Mouse (Mus musculus): ENCODE results near the gene Misp. TPM values are rescaled to one million over a fixed set of nuclear protein-coding genes. Genes with fewer than 3 reads are reported as not detected.

Gene Misp
- total RNA-seq, 2 experiments from 2014 or later, result 0.26 to 0.54 TPM

DNA sequence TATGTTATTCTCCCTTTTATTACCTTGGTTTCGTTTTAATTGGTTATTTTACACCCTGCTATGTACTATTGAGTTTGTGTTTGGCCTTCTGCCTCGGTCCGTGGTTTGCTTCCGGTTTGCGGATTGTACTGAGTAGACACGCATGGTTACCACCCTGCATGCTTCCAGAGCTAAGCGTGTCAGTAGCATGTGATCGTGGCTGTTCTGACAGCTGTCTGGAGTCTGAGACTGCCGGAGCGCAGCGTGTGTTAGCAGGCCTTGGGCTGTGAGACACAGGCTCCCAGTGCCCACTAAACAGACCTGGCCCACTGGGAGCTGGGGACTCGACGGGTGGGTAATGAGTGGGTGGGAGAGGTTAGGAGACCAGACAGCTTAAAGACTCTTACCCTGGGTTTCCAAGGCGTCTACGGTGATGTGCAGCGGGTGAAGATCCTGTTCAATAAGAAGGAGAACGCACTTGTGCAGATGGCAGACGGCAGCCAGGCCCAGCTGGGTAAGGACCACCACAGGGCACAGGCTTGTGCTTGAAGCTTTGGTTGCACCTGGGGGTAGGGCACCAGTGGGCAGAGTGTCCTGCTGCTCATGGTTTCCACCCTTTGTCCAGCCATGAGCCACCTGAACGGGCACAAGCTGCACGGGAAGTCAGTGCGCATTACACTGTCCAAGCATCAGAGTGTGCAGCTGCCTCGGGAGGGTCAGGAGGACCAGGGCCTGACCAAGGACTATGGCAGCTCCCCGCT, 41.4 kb downstream of the Misp start:
- no peak for DNase-seq
- intact Hi-C loops (cut with DNase I), result no loop called here

DNA sequence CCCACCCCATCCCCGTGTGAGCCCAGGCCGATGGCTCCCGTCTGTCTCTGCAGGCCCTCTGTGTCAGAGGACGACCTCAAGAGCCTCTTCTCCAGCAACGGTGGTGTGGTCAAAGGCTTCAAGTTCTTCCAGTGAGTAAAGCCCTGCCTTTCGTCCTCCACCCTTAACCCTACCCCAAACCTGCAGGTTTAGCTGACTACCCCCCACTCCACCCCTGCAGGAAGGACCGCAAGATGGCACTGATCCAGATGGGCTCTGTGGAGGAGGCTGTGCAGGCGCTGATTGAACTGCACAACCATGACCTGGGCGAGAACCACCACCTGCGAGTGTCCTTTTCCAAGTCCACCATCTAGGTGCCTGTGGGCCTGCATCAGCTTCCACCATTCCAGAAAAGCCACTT, 42.1 kb downstream of the Misp start:
- intact Hi-C loops (cut with DNase I), result no loop called here
- no peak for DNase-seq

DNA sequence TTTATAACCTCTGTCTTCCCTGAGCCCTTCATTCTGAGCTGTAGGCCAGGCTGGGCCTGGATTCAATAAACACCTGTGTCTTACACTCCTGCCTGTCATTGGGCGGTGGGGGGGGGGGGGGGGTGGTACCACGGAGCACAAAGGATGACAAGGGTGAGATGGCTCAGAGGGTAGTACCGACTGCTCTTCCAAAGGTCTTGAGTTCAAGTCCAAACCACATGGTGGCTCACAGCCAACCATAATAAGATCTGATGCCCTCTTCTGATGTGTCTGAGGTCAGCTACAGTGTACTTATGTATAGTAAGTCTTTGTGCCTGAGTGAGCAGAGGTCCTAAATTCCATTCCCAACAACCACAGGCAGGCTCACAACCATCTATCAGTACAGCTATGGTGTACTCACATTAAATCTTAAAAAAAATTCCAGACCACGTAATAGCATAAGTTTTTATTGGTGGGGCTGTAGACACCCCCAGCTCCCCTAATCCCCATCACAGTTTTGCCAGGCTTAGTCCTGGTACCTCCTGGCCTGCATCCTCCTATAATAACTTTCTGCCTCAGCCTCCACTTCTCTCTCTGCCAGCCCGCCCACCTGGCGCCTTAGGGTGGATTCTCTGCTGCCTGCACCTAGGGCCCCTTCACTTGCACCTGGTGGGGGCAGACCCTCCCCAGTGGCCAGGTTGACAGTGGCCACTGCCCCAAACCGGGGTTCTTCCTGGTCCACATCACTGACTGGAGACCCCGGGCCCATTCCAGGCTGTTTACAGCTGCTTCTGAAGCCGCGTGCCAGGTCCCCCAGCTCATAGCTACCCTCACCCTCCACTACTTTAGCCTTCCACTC, 43.8 kb downstream of the Misp start:
- intact Hi-C loops (cut with DNase I), result no loop called here
- DNase-seq, result no peak

DNA sequence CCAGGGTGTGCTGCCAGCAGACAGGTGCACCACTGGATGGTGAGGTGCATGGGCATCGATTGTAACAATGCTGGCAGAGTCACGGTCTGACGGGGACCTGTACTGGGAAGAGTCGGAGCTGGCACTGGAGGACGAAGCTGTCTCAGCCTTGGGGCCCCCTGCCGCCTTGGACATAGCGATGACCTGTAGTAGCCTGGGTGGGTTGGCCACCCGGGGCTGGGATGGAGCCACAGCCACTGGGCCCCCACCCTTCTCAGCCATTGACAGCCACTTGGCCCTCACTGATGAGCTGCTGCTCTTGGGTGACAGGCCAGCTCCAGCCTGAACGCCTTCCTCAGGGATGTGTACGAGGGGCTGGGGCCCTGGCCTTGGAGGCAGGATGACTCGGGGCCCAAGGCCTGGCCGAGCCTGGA, 44.4 kb downstream of the Misp start:
- no peak for DNase-seq
- intact Hi-C loops (cut with DNase I), result no loop called here

DNA sequence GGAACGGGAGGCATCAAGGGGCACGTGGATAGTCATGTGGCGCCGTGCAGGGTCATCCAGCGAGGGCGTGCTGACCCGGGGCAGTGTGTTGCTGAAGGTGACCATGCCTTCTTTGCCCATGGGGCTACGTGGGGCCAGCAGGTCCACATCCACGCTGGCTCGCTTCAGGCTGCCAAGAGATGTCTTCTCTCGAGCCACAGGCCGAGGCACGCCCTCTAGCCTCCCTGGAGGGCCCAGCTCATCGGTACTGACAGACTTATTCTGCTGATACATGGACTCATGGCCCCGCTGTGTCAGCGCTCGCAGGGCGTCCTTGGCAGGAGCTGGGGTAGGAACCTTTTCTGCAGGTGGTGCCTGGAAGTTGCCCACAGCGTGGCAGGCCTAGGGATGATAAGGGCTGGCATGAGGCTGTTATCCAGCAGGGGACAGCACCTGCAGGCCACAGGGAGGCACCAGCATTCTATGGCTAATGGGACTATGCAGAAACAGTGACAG, 45.1 kb downstream of the Misp start:
- intact Hi-C loops (cut with DNase I), result no loop called here
- DNase-seq, result no peak

DNA sequence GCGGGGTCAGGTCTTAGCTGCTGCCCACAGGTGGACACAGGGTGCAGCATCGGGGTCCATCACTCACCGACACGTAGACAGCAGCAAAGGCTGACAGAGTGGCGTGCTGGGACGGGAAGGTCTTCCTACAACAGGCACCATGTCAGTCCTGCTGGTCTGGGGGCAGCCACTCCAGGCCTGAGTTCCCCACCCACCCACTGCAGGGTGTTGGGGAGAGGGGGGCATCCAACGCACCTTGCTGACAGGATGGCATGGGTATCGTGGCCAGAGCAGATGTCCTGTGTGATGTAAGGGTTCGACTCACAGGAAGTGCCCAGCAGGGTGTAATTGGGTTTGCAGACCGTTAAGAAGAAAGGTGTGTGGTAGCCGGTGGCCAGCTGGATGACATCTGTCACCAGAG, 45.8 kb downstream of the Misp start:
- intact Hi-C loops (cut with DNase I), result no loop called here
- DNase-seq, result no peak

DNA sequence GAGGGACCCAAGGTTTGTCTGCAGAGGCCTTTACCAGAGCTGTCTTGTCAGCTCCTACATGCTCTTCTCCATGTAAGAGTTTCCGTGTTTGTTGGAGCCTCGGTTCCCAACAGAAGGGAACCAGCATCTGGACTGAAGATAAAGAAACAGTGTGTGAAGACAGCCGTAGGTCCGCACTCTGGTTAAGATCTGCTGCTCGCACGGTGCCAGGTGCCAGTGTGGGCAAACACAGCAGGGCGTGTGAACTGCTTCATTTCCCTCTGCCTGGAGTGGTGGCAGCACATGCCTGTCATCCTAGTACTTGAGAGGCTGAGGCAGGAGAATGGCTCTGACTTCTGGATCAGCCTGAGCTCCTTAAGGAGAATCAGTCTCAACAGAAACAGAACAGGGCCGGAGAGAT, 51.1 kb downstream of the Misp start:
- intact Hi-C loops (cut with DNase I), result loop anchor here (2.0 kb wide), 1 partner anchor 13 kb away; no protein-coding TSS in a partner anchor
- DNase-seq, result no peak

DNA sequence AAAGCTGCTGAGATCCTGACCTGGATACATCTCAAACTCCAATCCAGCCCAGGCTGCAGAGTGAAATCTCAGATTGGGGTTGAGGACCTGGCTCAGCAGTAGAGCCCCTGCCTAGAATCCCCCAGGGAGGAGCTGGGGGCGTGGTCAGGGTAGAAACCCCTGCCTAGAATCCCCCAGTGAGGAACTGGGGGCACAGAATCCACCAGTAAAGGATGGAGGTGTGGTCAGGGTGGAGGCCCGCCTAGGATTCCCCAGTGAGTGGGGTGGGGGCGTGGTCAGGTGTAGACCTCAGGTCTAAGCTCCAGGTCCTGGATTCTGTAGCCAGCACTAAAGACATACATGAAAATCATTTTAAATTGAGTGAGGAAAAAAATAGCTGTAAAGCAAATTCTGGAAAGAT, 52.1 kb downstream of the Misp start:
- no peak for DNase-seq
- intact Hi-C loops (cut with DNase I), result loop anchor here (2.0 kb wide), 1 partner anchor 14 kb away; no protein-coding TSS in a partner anchor

DNA sequence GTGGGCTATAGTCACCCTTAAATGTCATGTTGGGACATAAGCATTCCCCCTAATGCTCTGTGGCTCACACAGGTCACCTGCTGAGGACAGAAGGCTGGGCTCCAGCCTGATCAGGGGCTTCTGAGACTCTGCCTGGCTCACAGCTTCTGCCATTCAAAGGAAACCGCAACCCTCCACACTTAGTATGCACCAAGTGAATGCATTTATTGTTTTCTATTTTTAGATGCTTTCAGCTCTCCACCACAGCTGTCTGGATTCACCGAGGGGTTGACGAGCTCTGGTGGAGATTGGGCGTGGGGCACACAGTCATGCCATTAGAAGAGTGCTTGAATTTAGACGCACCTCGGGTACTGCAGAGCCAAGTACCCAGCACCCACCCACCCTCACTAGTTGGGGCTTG, 52.5 kb downstream of the Misp start:
- no peak for DNase-seq
- intact Hi-C loops (cut with DNase I), result loop anchor here (2.0 kb wide), 1 partner anchor 15 kb away; no protein-coding TSS in a partner anchor

DNA sequence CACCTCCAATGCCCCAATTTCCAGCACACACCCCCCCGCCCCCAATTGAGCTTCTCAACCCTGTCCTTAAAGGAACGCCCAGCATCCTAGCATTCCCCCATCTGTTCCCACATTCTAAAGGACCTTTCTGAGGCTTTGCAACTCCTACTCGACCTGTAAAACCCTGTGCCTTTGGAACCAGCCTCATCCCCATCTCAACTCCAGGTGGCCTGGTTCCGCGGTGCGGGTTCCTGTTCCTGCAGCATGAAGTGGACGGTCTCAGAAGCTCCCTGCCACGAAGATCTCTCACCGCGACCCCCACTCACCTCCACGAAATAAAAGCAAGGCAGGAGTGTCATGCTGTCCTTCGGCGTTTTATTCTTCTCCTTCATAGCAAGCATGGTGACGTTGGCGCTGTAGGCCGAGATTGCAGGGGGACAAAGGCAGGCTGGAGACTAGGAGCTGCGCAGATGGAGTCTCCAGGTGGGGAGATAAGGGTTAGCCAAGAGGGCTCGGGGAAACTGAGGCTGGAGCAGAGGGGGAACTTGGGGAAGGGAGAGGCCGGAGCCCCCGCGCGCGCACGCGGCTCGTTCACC, 53.0 kb downstream of the Misp start:
- intact Hi-C loops (cut with DNase I), result loop anchor here (2.0 kb wide), 1 partner anchor 15 kb away; no protein-coding TSS in a partner anchor
- DNase-seq, result no peak

DNA sequence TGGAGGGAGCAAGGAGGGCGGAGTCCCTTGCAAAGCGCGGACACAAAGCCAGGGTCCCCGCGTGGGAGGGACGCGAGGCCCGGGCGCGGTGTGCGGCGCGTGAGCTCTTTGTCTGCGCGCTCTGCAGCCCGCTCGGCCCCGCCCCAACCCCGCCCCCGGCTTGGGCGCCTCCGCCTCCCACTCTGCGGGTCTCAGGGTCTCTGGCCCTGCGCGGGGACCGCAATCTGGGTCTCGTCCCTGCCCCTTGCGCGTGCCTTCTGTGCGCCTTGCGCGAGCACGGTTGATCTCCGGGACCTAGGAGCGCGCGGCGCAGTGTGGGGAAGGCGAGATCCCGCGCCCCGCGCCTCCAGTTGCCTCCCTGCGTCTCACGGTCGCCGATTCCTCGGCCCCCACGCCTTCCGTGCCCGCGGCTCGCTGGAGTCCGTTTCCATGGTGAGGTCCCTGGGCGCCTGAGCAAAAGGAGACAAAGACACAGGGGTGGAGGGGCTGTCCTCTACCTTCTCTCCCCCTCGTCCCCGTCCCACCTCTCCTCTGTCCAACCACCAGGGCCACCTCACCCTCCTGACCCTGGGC, 53.6 kb downstream of the Misp start, which contains the start of the genes Prtn3 and Plppr3:
Prtn3 (plus strand) TSS at position 187 of the 573 bp plus-strand sequence.
Plppr3 (minus strand) TSS at position 345 of the 573 bp plus-strand sequence.
- intact Hi-C loops (cut with DNase I), result no loop called here
- no peak for DNase-seq

DNA sequence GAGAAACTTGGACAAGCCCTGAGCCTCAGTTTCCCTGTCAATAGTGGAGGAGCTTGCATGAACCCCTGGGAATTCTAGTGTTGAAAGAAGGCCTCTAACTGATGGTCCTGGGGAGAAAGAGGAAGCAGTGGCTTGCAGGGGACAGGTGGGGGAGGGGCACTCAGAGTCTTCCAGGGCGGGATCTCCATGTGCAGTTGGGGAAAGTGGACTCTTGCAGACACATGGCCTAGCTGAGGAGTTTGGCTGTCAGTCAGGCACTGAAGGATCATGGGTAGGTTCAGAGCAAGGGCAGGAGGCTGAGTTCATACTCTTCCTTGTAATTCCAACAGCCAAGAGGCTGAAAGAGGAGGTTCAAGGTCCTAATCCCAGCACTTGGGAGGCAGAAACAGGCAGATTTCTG, 56.4 kb downstream of the Misp start:
- intact Hi-C loops (cut with DNase I), result no loop called here
- no peak for DNase-seq

DNA sequence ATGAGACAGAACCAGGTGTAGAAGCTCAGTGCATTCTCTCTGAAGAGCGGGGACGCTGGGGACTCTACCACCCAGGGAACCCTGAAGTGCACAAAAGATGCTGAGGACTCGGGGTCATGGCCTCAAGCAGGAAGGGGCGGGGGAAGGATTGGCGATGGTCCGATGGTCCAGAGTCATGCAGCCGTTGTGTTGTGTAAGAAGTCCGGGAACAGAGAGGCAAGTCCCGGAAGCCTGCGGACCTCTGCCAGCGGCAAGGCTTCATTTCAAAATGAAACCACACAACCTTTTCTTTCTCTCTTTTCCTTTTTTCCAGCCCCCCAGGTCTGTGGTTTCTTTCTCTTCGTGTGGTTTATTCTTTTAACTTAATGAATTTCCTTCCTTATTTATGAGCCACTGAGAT, 57.0 kb downstream of the Misp start:
- intact Hi-C loops (cut with DNase I), result no loop called here
- peak; percentile 46 to 53 for DNase-seq

DNA sequence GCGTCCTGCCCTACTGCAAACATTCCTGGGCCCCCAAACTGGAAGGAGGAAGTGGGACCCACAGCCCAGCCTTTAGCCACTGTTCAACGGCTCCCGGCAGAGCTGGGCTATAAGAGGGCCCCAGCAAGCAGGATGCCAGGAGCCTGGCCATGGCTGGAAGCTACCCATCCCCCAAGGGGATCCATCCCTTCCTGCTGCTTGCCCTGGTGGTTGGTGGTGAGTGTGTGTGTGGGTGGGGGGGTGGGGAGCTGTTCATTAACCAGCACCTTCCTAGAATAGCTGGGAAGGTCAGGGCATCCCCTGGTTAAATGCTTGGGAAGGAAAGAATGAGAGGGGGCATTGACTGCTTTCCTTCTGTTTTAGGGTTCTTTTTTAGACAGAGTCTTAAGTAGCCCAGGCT, 58.7 kb downstream of the Misp start:
- intact Hi-C loops (cut with DNase I), result no loop called here
- no peak for DNase-seq

Small RNA genes within 50 kb of the gene (microRNA-seq; reads per million reads assigned to microRNA genes)
- gene Mir6910, result 0 reads per million in 2 experiments

Other genes with a start within 250 kb of the Misp start
- not detected for gene Theg, start 233.7 kb upstream of the Misp start, total RNA-seq (2021)
- gene C2cd4c, start 207.0 kb upstream of the Misp start, total RNA-seq (2021), result not detected
- 1 to 10 TPM; 3.5 to 4.0 TPM for gene Shc2, start 183.1 kb upstream of the Misp start, total RNA-seq (2021)
- gene Odf3l2, start 175.3 kb upstream of the Misp start, total RNA-seq (2021), result not detected
- under 1 TPM in 1 of 2 experiments, not detected in 1; 0.37 TPM for gene Madcam1, start 156.4 kb upstream of the Misp start, total RNA-seq (2021)
- 10 to 100 TPM; 21.7 to 23.0 TPM for gene Tpgs1, start 151.6 kb upstream of the Misp start, total RNA-seq (2021)
- gene Cdc34, start 138.8 kb upstream of the Misp start, total RNA-seq (2021), result 100 to 1,000 TPM; 158 to 159 TPM
- 1 to 10 TPM; 4.5 to 5.4 TPM for gene Gzmm, start 132.0 kb upstream of the Misp start, total RNA-seq (2021)
- 1,000 to 10,000 TPM; 1,285 to 1,330 TPM for gene Bsg, start 116.5 kb upstream of the Misp start, total RNA-seq (2021)
- gene Hcn2, start 104.4 kb upstream of the Misp start, total RNA-seq (2021), result 10 to 100 TPM; 35.7 to 38.7 TPM
- 10 to 100 TPM; 45.3 to 46.8 TPM for gene Polrmt, start 74.4 kb upstream of the Misp start, total RNA-seq (2021)
- not detected for gene Fgf22, start 65.9 kb upstream of the Misp start, total RNA-seq (2021)
- gene Rnf126, start 54.0 kb upstream of the Misp start, total RNA-seq (2021), result 10 to 100 TPM; 25.9 to 26.7 TPM
- 1 to 10 TPM; 2.8 to 3.4 TPM for gene Fstl3, start 43.7 kb upstream of the Misp start, total RNA-seq (2021)
- under 1 TPM in 1 of 2 experiments, not detected in 1; 0.51 TPM for gene Prss57, start 30.0 kb upstream of the Misp start, total RNA-seq (2021)
- 10 to 100 TPM; 71.8 to 86.5 TPM for gene Palm, start 27.4 kb upstream of the Misp start, total RNA-seq (2021)
- 10 to 100 TPM; 82.2 TPM for gene Ptbp1, start 33.4 kb downstream of the Misp start, total RNA-seq (2021)
- gene Prtn3, start 53.5 kb downstream of the Misp start, total RNA-seq (2021), result under 1 TPM in 1 of 2 experiments, not detected in 1; 0.29 TPM
- gene Plppr3, start 53.6 kb downstream of the Misp start, total RNA-seq (2021), result under 1 TPM; 0.20 to 0.29 TPM
- gene Elane, start 65.3 kb downstream of the Misp start, total RNA-seq (2021), result not detected
- 10 to 100 TPM; 14.2 to 77.3 TPM for gene Cfd, start 69.9 kb downstream of the Misp start, total RNA-seq (2021)
- gene Med16, start 87.9 kb downstream of the Misp start, total RNA-seq (2021), result 10 to 100 TPM; 48.3 to 51.5 TPM
- gene Gm26602, start 89.9 kb downstream of the Misp start, total RNA-seq (2021), result not detected
- gene Kiss1r, start 96.0 kb downstream of the Misp start, total RNA-seq (2021), result under 1 TPM; 0.41 to 0.43 TPM
- gene R3hdm4, start 100.2 kb downstream of the Misp start, total RNA-seq (2021), result 10 to 100 TPM; 81.8 to 93.4 TPM
- 1 to 10 TPM; 2.2 to 2.6 TPM for gene Arid3a, start 106.1 kb downstream of the Misp start, total RNA-seq (2021)
- gene Wdr18, start 139.2 kb downstream of the Misp start, total RNA-seq (2021), result 10 to 100 TPM; 21.7 to 24.0 TPM
- under 1 TPM; 0.10 to 0.19 TPM for gene Grin3b, start 149.7 kb downstream of the Misp start, total RNA-seq (2021)
- 100 to 1,000 TPM; 124 to 125 TPM for gene Tmem259, start 163.3 kb downstream of the Misp start, total RNA-seq (2021)
- gene Cnn2, start 167.6 kb downstream of the Misp start, total RNA-seq (2021), result 10 to 100 TPM; 36.2 to 45.9 TPM
- gene Abca7, start 175.5 kb downstream of the Misp start, total RNA-seq (2021), result 1 to 10 TPM; 7.0 to 8.5 TPM
- gene Arhgap45, start 195.7 kb downstream of the Misp start, total RNA-seq (2021), result 10 to 100 TPM in 1 of 2 experiments, 1 to 10 TPM in 1; 4.9 to 11.3 TPM
- gene Polr2e, start 218.8 kb downstream of the Misp start, total RNA-seq (2021), result 10 to 100 TPM; 68.6 to 73.5 TPM
- gene Gpx4, start 226.2 kb downstream of the Misp start, total RNA-seq (2021), result 100 to 1,000 TPM; 636 to 681 TPM